Mouse (Mus musculus) B cell, adult 2 months (primary cell): Measurements from ENCODE around the gene Fem1b.
"Not testable (repeated sequence)": the region's sequence is repeated elsewhere in the genome, so short reads cannot be mapped to it uniquely, and the experiment has no call there.

Experiments used
- DNase-seq, 2 experiments: peaks; one replicate each; pipeline ENCODE4 v3.0.0; 2022

The Fem1b gene

GRCm38 (mm10) chr9:62826456-62826855 is 14.7 kb upstream of the Fem1b start:
- no peak for DNase-seq

GRCm38 (mm10) chr9:62825791-62826393 is 14.2 kb upstream of the Fem1b start:
- no peak for DNase-seq

- no peak for DNase-seq
Observed at GRCm38 (mm10) chr9:62821811-62822210, 10.1 kb upstream of the Fem1b start.

GRCm38 (mm10) chr9:62820829-62821228 is 9.1 kb upstream of the Fem1b start:
- DNase-seq = no peak

GRCm38 (mm10) chr9:62819910-62820309 is 8.2 kb upstream of the Fem1b start:
- DNase-seq = not testable (repeated sequence)

- no peak for DNase-seq
Observed at GRCm38 (mm10) chr9:62819494-62819893, 7.8 kb upstream of the Fem1b start.

- no peak for DNase-seq
Observed at GRCm38 (mm10) chr9:62817828-62818614, 6.3 kb upstream of the Fem1b start.

- peak; percentile 67 to 69 for DNase-seq
Observed at GRCm38 (mm10) chr9:62817099-62817571, 5.4 kb upstream of the Fem1b start.

- DNase-seq = peak; percentile 25 to 32
Observed at GRCm38 (mm10) chr9:62816323-62817098, 4.8 kb upstream of the Fem1b start.

- no peak for DNase-seq
Observed at GRCm38 (mm10) chr9:62814751-62815150, 3.0 kb upstream of the Fem1b start.

GRCm38 (mm10) chr9:62812216-62813049 is 699 bp upstream of the Fem1b start:
- peak; percentile 14 to 21 for DNase-seq

GRCm38 (mm10) chr9:62810543-62811515 is 905 bp downstream of the Fem1b start:
- DNase-seq = peak; percentile 71 to 74

- no peak for DNase-seq
Observed at GRCm38 (mm10) chr9:62810095-62810494, 1.6 kb downstream of the Fem1b start.

- DNase-seq = not testable (repeated sequence)
Observed at GRCm38 (mm10) chr9:62799218-62799617, 12.5 kb downstream of the Fem1b start.

GRCm38 (mm10) chr9:62789856-62790255 is 21.9 kb downstream of the Fem1b start:
- DNase-seq = no peak

- no peak for DNase-seq
Observed at GRCm38 (mm10) chr9:62786721-62787120, 25.0 kb downstream of the Fem1b start.

GRCm38 (mm10) chr9:62784233-62784632 is 27.5 kb downstream of the Fem1b start:
- DNase-seq = no peak

- peak; percentile 40 to 42 for DNase-seq
Observed at GRCm38 (mm10) chr9:62782976-62783781, 28.6 kb downstream of the Fem1b start.

GRCm38 (mm10) chr9:62781965-62782364 is 29.8 kb downstream of the Fem1b start:
- DNase-seq = no peak

- DNase-seq = no peak
Observed at GRCm38 (mm10) chr9:62778721-62779120, 33.0 kb downstream of the Fem1b start.
